Mouse (Mus musculus) bone marrow macrophage, adult 2 months (primary cell): ENCODE measurements around the gene Rufy3.

Experiments
- CTCF ChIP-seq: IDR thresholded peaks from 2 replicates; pipeline ENCODE4 v1.5.1; 2012; ENCODE audit warnings: low read depth, mild to moderate bottlenecking, low read length, moderate library complexity
- POLR2A ChIP-seq: IDR thresholded peaks from 2 replicates; pipeline ENCODE4 v1.6.1; 2012; ENCODE audit warnings: mild to moderate bottlenecking, low read depth, low read length, borderline replicate concordance

GRCm38 (mm10) chr5:88692586-88692985 lies 127.7 kb downstream of the Rufy3 start:
- TF ChIP-seq CTCF: no peak
- TF ChIP-seq POLR2A: no peak
